Mouse (Mus musculus): ENCODE measurements around the gene Avil.

GRCm38 (mm10) chr10:126972051-126972725, 28.3 kb upstream of the Avil start:
- TF ChIP-seq CTCF (IDR thresholded peaks at IDR 0.05 in 2 of 3, conservative IDR thresholded peaks at IDR 0.05 in 1 of 3; ENCODE audit: control insufficient read depth in 1 of 3, insufficient read depth in 1 of 3, low read depth in 2 of 3, low read length in 3 of 3, poor library complexity in 1 of 3, severe bottlenecking in 1 of 3) (no peak), ETS1 (IDR thresholded peaks at IDR 0.05; ENCODE audit: low read depth, low read length) (no peak), ZNF384 (IDR thresholded peaks at IDR 0.05; ENCODE audit: low read depth, low read length) (no peak), MAFK (IDR thresholded peaks at IDR 0.05; ENCODE audit: borderline replicate concordance, low read depth, low read length) (no peak), EP300 (IDR thresholded peaks at IDR 0.05; ENCODE audit: low read depth in 1 of 2, low read length in 2 of 2) (no peak), JUND (IDR thresholded peaks at IDR 0.05; ENCODE audit: low read depth, low read length) (no peak), MEF2A (IDR thresholded peaks at IDR 0.05; ENCODE audit: extremely low read depth, insufficient replicate concordance, low read depth, low read length, poor library complexity, severe bottlenecking) (no peak)
